ENCODE assay signal across 35 mouse cellular contexts in genomic region chr6:6849744-6850143, GRCm38 (mm10). TPM values are rescaled to one million over a fixed set of nuclear protein-coding genes. Genes with fewer than 3 reads are reported as not detected.
A peak's percentile ranks its signal among the peaks of the same experiment; 100 is the strongest.
DNase-seq lines count a peak whose midpoint lies in the region; ATAC-seq and TF ChIP-seq lines count a peak whose summit lies in the region.
"Had no signal": no experiment of that assay in that cellular context is flagged by ENCODE, and none has a peak within 500 bp of the region (broad histone marks: within the 10 kb centered on the region; RNA-seq: fewer than 3 reads in every experiment).

No protein-coding gene starts in this region.

- H3K9me3 ChIP-seq in forebrain, embryonic 13.5 days (replicated peaks): no peaks in the 10 kb centered on the region
- no peaks in the 10 kb centered on the region for H3K9me3 ChIP-seq in forebrain, embryonic 11.5 days (ENCODE audit: control insufficient read depth, low read length)
- no peaks in the 10 kb centered on the region for H3K9me3 ChIP-seq in midbrain, embryonic 14.5 days (ENCODE audit: control insufficient read depth, low read length)
- H3K9me3 ChIP-seq in midbrain, embryonic 16.5 days (replicated peaks; ENCODE audit: control insufficient read depth, low read length, poor library complexity, severe bottlenecking): no peaks in the 10 kb centered on the region
- H3K9me3 ChIP-seq in embryonic facial prominence, embryonic 12.5 days: no peaks in the 10 kb centered on the region
- no peaks in the 10 kb centered on the region for H3K9me3 ChIP-seq in forebrain, postnatal 0 days (ENCODE audit: low read length)
- H3K9me3 ChIP-seq: heart, embryonic 10.5 days; heart, embryonic 15.5 days; hindbrain, embryonic 12.5 days; kidney, embryonic 15.5 days had no signal

- WGBS in forebrain, embryonic 13.5 days: under 1% methylated on average over 12 of the region's 12 CpGs
- 0% methylated on average over 12 of the region's 12 CpGs for WGBS in forebrain, embryonic 11.5 days
- WGBS in midbrain, embryonic 14.5 days: 2% methylated on average over 12 of the region's 12 CpGs
- under 1% methylated on average over 12 of the region's 12 CpGs for WGBS in midbrain, embryonic 16.5 days
- WGBS in embryonic facial prominence, embryonic 12.5 days: 1% methylated on average over 12 of the region's 12 CpGs
- WGBS in forebrain, postnatal 0 days: 1% methylated on average over 12 of the region's 12 CpGs

- TF ChIP-seq CTCF in forebrain, postnatal 0 days (IDR thresholded peaks at IDR 0.05; ENCODE audit: low read depth): no peak

- ATAC-seq in forebrain, embryonic 13.5 days: no peak
- ATAC-seq in forebrain, embryonic 11.5 days (replicated peaks; ENCODE audit: low FRiP score): no peak
- ATAC-seq in midbrain, embryonic 14.5 days (ENCODE audit: low FRiP score, low TSS enrichment): no peak
- ATAC-seq in midbrain, embryonic 16.5 days: no peak
- no peak for ATAC-seq in embryonic facial prominence, embryonic 12.5 days (ENCODE audit: insufficient number of reproducible peaks, insufficient read depth, low FRiP score, low TSS enrichment)
- no peak for ATAC-seq in forebrain, postnatal 0 days
- no peak for ATAC-seq in CD4-positive, CD25-positive, alpha-beta regulatory T cell, adult 4 months
- ATAC-seq: inflammation-experienced regulatory T-cells, adult 6 months had no signal

- H3K27me3 ChIP-seq in forebrain, embryonic 13.5 days: peaks cover 92% of the 10 kb centered on the region
- peaks cover 72% of the 10 kb centered on the region for H3K27me3 ChIP-seq in forebrain, embryonic 11.5 days (ENCODE audit: control insufficient read depth, insufficient read depth, low read length)
- H3K27me3 ChIP-seq in midbrain, embryonic 14.5 days (ENCODE audit: control insufficient read depth, insufficient read depth, low read length): peaks cover 70% of the 10 kb centered on the region
- H3K27me3 ChIP-seq in midbrain, embryonic 16.5 days (ENCODE audit: control insufficient read depth, insufficient read depth, low read depth, low read length): peaks cover 56% of the 10 kb centered on the region
- peaks cover 66% of the 10 kb centered on the region for H3K27me3 ChIP-seq in embryonic facial prominence, embryonic 12.5 days
- peaks cover 37% of the 10 kb centered on the region for H3K27me3 ChIP-seq in forebrain, postnatal 0 days (ENCODE audit: insufficient read depth, low read length)

- H3K36me3 ChIP-seq in forebrain, embryonic 13.5 days (ENCODE audit: poor library complexity, severe bottlenecking): no peaks in the 10 kb centered on the region
- H3K36me3 ChIP-seq in forebrain, embryonic 11.5 days (ENCODE audit: control insufficient read depth, insufficient read depth, low read length): no peaks in the 10 kb centered on the region
- H3K36me3 ChIP-seq in midbrain, embryonic 14.5 days (ENCODE audit: control insufficient read depth, insufficient read depth, low read length): no peaks in the 10 kb centered on the region
- H3K36me3 ChIP-seq in midbrain, embryonic 16.5 days (ENCODE audit: control insufficient read depth, insufficient read depth, low read length): no peaks in the 10 kb centered on the region
- H3K36me3 ChIP-seq in embryonic facial prominence, embryonic 12.5 days: no peaks in the 10 kb centered on the region
- H3K36me3 ChIP-seq in forebrain, postnatal 0 days (ENCODE audit: insufficient read depth): no peaks in the 10 kb centered on the region
- H3K36me3 ChIP-seq: heart, embryonic 10.5 days; heart, embryonic 15.5 days; hindbrain, embryonic 12.5 days; kidney, embryonic 15.5 days had no signal

- H3K4me3 ChIP-seq in forebrain, embryonic 13.5 days: peak overlapping the region; percentile 20; the same call in 1 of the 2 replicates
- no peak overlapping the region for H3K4me3 ChIP-seq in forebrain, embryonic 11.5 days (ENCODE audit: low read depth, low read length)
- H3K4me3 ChIP-seq in midbrain, embryonic 14.5 days (replicated peaks; ENCODE audit: low read depth, low read length): no peak overlapping the region
- H3K4me3 ChIP-seq in midbrain, embryonic 16.5 days (ENCODE audit: low read depth, low read length): no peak overlapping the region
- H3K4me3 ChIP-seq in embryonic facial prominence, embryonic 12.5 days: no peak overlapping the region
- H3K4me3 ChIP-seq in forebrain, postnatal 0 days (ENCODE audit: low read depth, low read length): peak overlapping the region; percentile 19; the same call in 1 of the 2 replicates
- H3K4me3 ChIP-seq: erythroblast, embryonic 14.5 days; heart, embryonic 15.5 days; hindbrain, embryonic 12.5 days; kidney, embryonic 15.5 days had no signal

- H3K4me1 ChIP-seq in forebrain, embryonic 13.5 days: peaks cover 19% of the 10 kb centered on the region
- no peaks in the 10 kb centered on the region for H3K4me1 ChIP-seq in forebrain, embryonic 11.5 days (replicated peaks; ENCODE audit: control insufficient read depth, insufficient read depth, low read length)
- no peaks in the 10 kb centered on the region for H3K4me1 ChIP-seq in midbrain, embryonic 14.5 days (ENCODE audit: control insufficient read depth, insufficient read depth, low read length)
- H3K4me1 ChIP-seq in midbrain, embryonic 16.5 days (ENCODE audit: control insufficient read depth, insufficient read depth, low read length): no peaks in the 10 kb centered on the region
- H3K4me1 ChIP-seq in embryonic facial prominence, embryonic 12.5 days: 0 out of 2 replicates have a peak, but pooled peaks cover 3% of the 10 kb centered on the region
- H3K4me1 ChIP-seq in forebrain, postnatal 0 days (ENCODE audit: insufficient read depth): 0 out of 2 replicates have a peak, but pooled peaks cover under 1% of the 10 kb centered on the region
- H3K4me1 ChIP-seq: heart, embryonic 10.5 days; hindbrain, embryonic 12.5 days; kidney, embryonic 15.5 days had no signal

- H3K9ac ChIP-seq in forebrain, embryonic 13.5 days: no peak overlapping the region
- H3K9ac ChIP-seq in forebrain, embryonic 11.5 days (ENCODE audit: low read length): no peak overlapping the region
- no peak overlapping the region for H3K9ac ChIP-seq in midbrain, embryonic 14.5 days (replicated peaks; ENCODE audit: low read length)
- H3K9ac ChIP-seq in midbrain, embryonic 16.5 days (ENCODE audit: low read depth, low read length): no peak overlapping the region
- no peak overlapping the region for H3K9ac ChIP-seq in embryonic facial prominence, embryonic 12.5 days
- 0 out of 2 replicates have a peak overlapping the region, but pooled peaks have one; percentile 33 for H3K9ac ChIP-seq in forebrain, postnatal 0 days
- H3K9ac ChIP-seq: heart, embryonic 15.5 days; hindbrain, embryonic 12.5 days; kidney, embryonic 15.5 days; liver, embryonic 14.5 days had no signal

- no peak for DNase-seq in forebrain, embryonic 11.5 days (ENCODE audit: low spot score)
- DNase-seq in midbrain, embryonic 14.5 days: peak; percentile 28
- peak; percentile 56 for DNase-seq in forebrain, postnatal 0 days
- DNase-seq in right cerebral cortex, postnatal 36 days (ENCODE audit: low spot score in 2 of 2): no peak
- DNase-seq: adrenal gland, adult 2 months; adrenal gland, postnatal 36 days; cerebellum, adult 9-10 months; cerebellum, postnatal 36 days; gastrocnemius, postnatal 14 days; kidney, adult 18-20 months; kidney, postnatal 25 days; liver; lung, adult 2 months; lung, postnatal 10 days; right cerebral cortex, adult 18-20 months; right cerebral cortex, postnatal 4 days; thymus, postnatal 4 days had no signal

- H3K27ac ChIP-seq in forebrain, embryonic 13.5 days: peak overlapping the region; percentile 85; the same call in 1 of the 2 replicates
- H3K27ac ChIP-seq in forebrain, embryonic 11.5 days (ENCODE audit: low read depth, low read length): no peak overlapping the region
- H3K27ac ChIP-seq in midbrain, embryonic 14.5 days (replicated peaks; ENCODE audit: low read depth, low read length): no peak overlapping the region
- H3K27ac ChIP-seq in midbrain, embryonic 16.5 days (ENCODE audit: low read length): no peak overlapping the region
- no peak overlapping the region for H3K27ac ChIP-seq in embryonic facial prominence, embryonic 12.5 days
- peak overlapping the region; percentile 77 for H3K27ac ChIP-seq in forebrain, postnatal 0 days (ENCODE audit: low read depth, low read length)
- H3K27ac ChIP-seq: heart, embryonic 10.5 days; heart, embryonic 15.5 days; hindbrain, embryonic 12.5 days; kidney, embryonic 15.5 days; liver, embryonic 14.5 days; macrophage had no signal

- peak overlapping the region; percentile 50 for H3K4me2 ChIP-seq in forebrain, embryonic 13.5 days
- no peak overlapping the region for H3K4me2 ChIP-seq in forebrain, embryonic 11.5 days (ENCODE audit: low read depth, low read length, severe bottlenecking)
- H3K4me2 ChIP-seq in midbrain, embryonic 14.5 days (ENCODE audit: low read length): no peak overlapping the region
- H3K4me2 ChIP-seq in midbrain, embryonic 16.5 days (ENCODE audit: low read length): no peak overlapping the region
- H3K4me2 ChIP-seq in embryonic facial prominence, embryonic 12.5 days (replicated peaks): peak overlapping the region; percentile 37
- peak overlapping the region; percentile 43 for H3K4me2 ChIP-seq in forebrain, postnatal 0 days (ENCODE audit: low read depth)
- H3K4me2 ChIP-seq: hindbrain, embryonic 12.5 days; kidney, embryonic 15.5 days had no signal

RNA-seq across cellular contexts. Expression of gene Dlx6, which starts 13.4 kb away (rescaled TPM):
- polyA plus RNA-seq in forebrain, embryonic 13.5 days (2015; fragmentation: Nextera tagmentation; extraction: Ambion mirVana): 15.5 and 16.2 TPM in 2 replicates
- polyA plus RNA-seq in forebrain, embryonic 11.5 days (2014; fragmentation: Nextera tagmentation; extraction: Ambion mirVana): 4.5 and 7.3 TPM in 2 replicates
- not detected in 2 replicates for polyA plus RNA-seq in midbrain, embryonic 14.5 days (2014; fragmentation: Nextera tagmentation; extraction: Ambion mirVana)
- polyA plus RNA-seq in midbrain, embryonic 16.5 days (2015; fragmentation: Nextera tagmentation; extraction: Ambion mirVana): 1.3 and 3.0 TPM in 2 replicates
- 8.0 and 13.5 TPM in 2 replicates for polyA plus RNA-seq in embryonic facial prominence, embryonic 12.5 days (2016; fragmentation: Nextera tagmentation; extraction: Ambion mirVana)
- 19.7 and 28.9 TPM in 2 replicates for total RNA-seq in forebrain, postnatal 0 days (2014; rRNA removed)
- 3.7 and 4.9 TPM in 2 replicates for polyA plus RNA-seq in forebrain, postnatal 0 days (2015; fragmentation: Nextera tagmentation; extraction: Ambion mirVana)
- not detected for polyA plus RNA-seq in CD4-positive, CD25-positive, alpha-beta regulatory T cell, adult 4 months (2017; shearing (Covaris generic))
- total RNA-seq: adrenal gland, adult 2 months; adrenal gland, postnatal 36 days; gastrocnemius, postnatal 14 days; granulocyte monocyte progenitor cell, adult 5-6 weeks; heart, postnatal 25 days; megakaryocyte-erythroid progenitor cell, adult 5-6 weeks; monocyte, adult 5-6 weeks had no signal
- polyA plus RNA-seq: adrenal gland, adult 2 months; erythroblast, embryonic 14.5 days; inflammation-experienced regulatory T-cells, adult 6 months; kidney, embryonic 15.5 days; liver, embryonic 14.5 days; lung, adult 2 months; macrophage; neural tube, embryonic 14.5 days; thymus, postnatal 0 days had no signal

RNA-seq across cellular contexts. Expression of gene Dlx5, which starts 32.1 kb away (rescaled TPM):
- polyA plus RNA-seq in forebrain, embryonic 13.5 days (2015; fragmentation: Nextera tagmentation; extraction: Ambion mirVana): 84.5 and 91.5 TPM in 2 replicates
- polyA plus RNA-seq in forebrain, embryonic 11.5 days (2014; fragmentation: Nextera tagmentation; extraction: Ambion mirVana): 45.5 and 47.7 TPM in 2 replicates
- polyA plus RNA-seq in midbrain, embryonic 14.5 days (2014; fragmentation: Nextera tagmentation; extraction: Ambion mirVana): 0.26 and 0.82 TPM in 2 replicates
- polyA plus RNA-seq in midbrain, embryonic 16.5 days (2015; fragmentation: Nextera tagmentation; extraction: Ambion mirVana): 9.7 and 20.7 TPM in 2 replicates
- polyA plus RNA-seq in embryonic facial prominence, embryonic 12.5 days (2016; fragmentation: Nextera tagmentation; extraction: Ambion mirVana): 70.1 and 103 TPM in 2 replicates
- total RNA-seq in forebrain, postnatal 0 days (2014; rRNA removed): 6.5 and 12.9 TPM in 2 replicates
- 47.2 and 51.3 TPM in 2 replicates for polyA plus RNA-seq in forebrain, postnatal 0 days (2015; fragmentation: Nextera tagmentation; extraction: Ambion mirVana)
- not detected for polyA plus RNA-seq in CD4-positive, CD25-positive, alpha-beta regulatory T cell, adult 4 months (2017; shearing (Covaris generic))
- total RNA-seq: gastrocnemius, postnatal 14 days; granulocyte monocyte progenitor cell, adult 5-6 weeks; megakaryocyte-erythroid progenitor cell, adult 5-6 weeks; monocyte, adult 5-6 weeks had no signal
- polyA plus RNA-seq: erythroblast, embryonic 14.5 days; inflammation-experienced regulatory T-cells, adult 6 months; liver, embryonic 14.5 days; lung, adult 2 months; macrophage; neural tube, embryonic 14.5 days had no signal

Comparison
In these comparisons a context has a peak if more than half of its experiments do, and no peak if none do; other contexts are left out.
1. H3K27ac ChIP-seq: peak in forebrain, embryonic 13.5 days (single experiment) and forebrain, postnatal 0 days (single experiment); none in forebrain, embryonic 11.5 days (single experiment), midbrain, embryonic 14.5 days (single experiment), midbrain, embryonic 16.5 days (single experiment) and embryonic facial prominence, embryonic 12.5 days (single experiment).
2. H3K4me2 ChIP-seq: peak in forebrain, embryonic 13.5 days (single experiment), embryonic facial prominence, embryonic 12.5 days (single experiment) and forebrain, postnatal 0 days (single experiment); none in forebrain, embryonic 11.5 days (single experiment), midbrain, embryonic 14.5 days (single experiment) and midbrain, embryonic 16.5 days (single experiment).
3. H3K4me3 ChIP-seq: peak in forebrain, embryonic 13.5 days (single experiment) and forebrain, postnatal 0 days (single experiment); none in forebrain, embryonic 11.5 days (single experiment), midbrain, embryonic 14.5 days (single experiment), midbrain, embryonic 16.5 days (single experiment) and embryonic facial prominence, embryonic 12.5 days (single experiment).
4. DNase-seq: peak in midbrain, embryonic 14.5 days (single experiment) and forebrain, postnatal 0 days (single experiment); none in forebrain, embryonic 11.5 days (single experiment) and right cerebral cortex, postnatal 36 days (0 of 2).